Comparison of ENCODE assay signal across 9 mouse cellular contexts in the genomic region with DNA sequence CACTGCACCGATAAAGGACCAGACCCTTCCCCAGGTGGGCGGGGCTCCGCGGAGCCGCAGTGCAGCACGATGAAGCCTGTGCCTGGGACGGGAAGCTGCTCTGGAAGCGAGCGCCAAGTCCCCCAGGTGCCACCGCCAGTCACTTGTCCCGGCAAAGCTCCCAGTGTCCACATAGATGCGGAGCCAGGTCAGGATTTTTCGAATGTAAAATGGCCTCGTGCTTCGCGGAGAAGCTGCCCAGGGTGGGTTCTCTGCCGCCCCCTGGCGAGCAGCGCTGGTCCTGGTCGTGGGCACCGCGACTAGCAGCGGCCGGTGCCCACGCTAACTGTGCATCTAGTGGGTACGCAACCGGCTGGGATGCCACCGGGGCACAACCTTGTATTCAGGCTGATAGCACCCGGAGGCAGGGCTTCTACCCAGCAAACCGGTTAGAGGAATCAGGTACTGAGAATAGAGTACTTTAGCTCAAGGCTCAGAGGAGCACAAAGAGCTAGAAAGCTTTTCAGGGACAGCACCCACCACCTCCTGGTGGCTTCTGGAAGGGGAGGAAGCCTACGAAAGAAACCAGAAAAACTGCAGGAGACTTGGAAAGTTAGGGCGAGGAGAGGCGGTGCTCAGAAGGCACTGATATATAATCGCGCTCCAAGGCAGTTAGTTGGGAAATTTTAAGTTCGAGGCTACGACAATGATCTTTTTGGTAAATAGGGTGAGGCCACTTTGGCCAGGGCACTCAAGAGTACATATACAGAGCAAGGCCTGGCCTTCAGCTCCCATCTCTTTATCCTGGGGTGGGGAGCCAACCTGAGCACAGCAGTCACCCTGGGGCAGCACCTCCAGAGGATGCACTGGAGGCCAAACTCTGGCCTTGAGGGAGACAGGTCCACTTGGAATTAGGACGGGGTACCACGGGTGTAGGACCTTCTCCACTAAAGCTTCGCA. TPM values are rescaled to one million over a fixed set of nuclear protein-coding genes. Genes with fewer than 3 reads are reported as not detected.
A peak's percentile ranks its signal among the peaks of the same experiment; 100 is the strongest.
DNase-seq lines count a peak whose midpoint lies in the region; ATAC-seq and TF ChIP-seq lines count a peak whose summit lies in the region.
"Had no signal": no experiment of that assay in that cellular context is flagged by ENCODE, and none has a peak within 500 bp of the region (broad histone marks: within the 10 kb centered on the region; RNA-seq: fewer than 3 reads in every experiment).

No protein-coding gene starts in this region.

- TF ChIP-seq CTCF in Patski (IDR thresholded peaks at IDR 0.05): no peak

- H3K9ac ChIP-seq in hindbrain, embryonic 11.5 days (ENCODE audit: low read depth, low read length): peak overlapping the region; percentile 79

- 5% methylated on average over 40 of the region's 40 CpGs for WGBS in hindbrain, embryonic 11.5 days

- CTCF ChIA-PET in Patski (lab: Charles Lee): interaction anchor here (0.6 to 2.6 kb wide), 9 partner anchors 10 to 77 kb away, joined by 3 to 15 read pairs (median 6); no protein-coding TSS in a partner anchor

- in situ Hi-C loops in Patski (cut with MboI; ENCODE audit: low pct_unique_long_range_greater_than_20kb): loop anchor here (10.0 kb wide), 1 partner anchor 55 kb away; the partner anchor contains the start of gene Klhdc10

- DNase-seq in Patski (ENCODE audit: low read depth, low spot score): no peak
- peak; percentile 78 for DNase-seq in cerebellum, adult 9-10 months
- peak; percentile 90 for DNase-seq in hindbrain, embryonic 11.5 days (ENCODE audit: low spot score)
- peak; percentile 75 to 81 for DNase-seq in layer of hippocampus, postnatal 14 days (ENCODE audit: low spot score in 2 of 2)
- DNase-seq in lung, postnatal 25 days (ENCODE audit: low spot score): peak; percentile 76
- peak; percentile 40 for DNase-seq in retina, adult 2 months (ENCODE audit: low read depth, low spot score)
- DNase-seq in thymus, postnatal 25 days: peak; percentile 81

- no peaks in the 10 kb centered on the region for H3K27me3 ChIP-seq in Patski
- no peaks in the 10 kb centered on the region for H3K27me3 ChIP-seq in hindbrain, embryonic 11.5 days (ENCODE audit: control insufficient read depth, insufficient read depth, low read length)

- peak overlapping the region; percentile 89 for H3K27ac ChIP-seq in hindbrain, embryonic 11.5 days (ENCODE audit: low read depth, low read length)

- peak overlapping the region; percentile 40 for H3K4me3 ChIP-seq in hindbrain, embryonic 11.5 days (ENCODE audit: low read depth, low read length)

- ATAC-seq in Patski: peak; percentile 41
- peak; percentile 48 for ATAC-seq in frontal cortex, adult (ENCODE audit: low TSS enrichment)
- ATAC-seq in hindbrain, embryonic 11.5 days (ENCODE audit: low FRiP score): peak; percentile 45

- POLR2A ChIA-PET in Patski (lab: Charles Lee): interaction anchor here (0.6 to 1.2 kb wide), 2 partner anchors 50 to 458 kb away, joined by 3 to 4 read pairs; partner anchors contain the start of gene Ssmem1

- peak overlapping the region; percentile 66 for H3K4me2 ChIP-seq in hindbrain, embryonic 11.5 days (replicated peaks; ENCODE audit: low read depth, low read length)

- H3K4me1 ChIP-seq in hindbrain, embryonic 11.5 days (replicated peaks; ENCODE audit: control insufficient read depth, insufficient read depth, low read length): peaks cover 11% of the 10 kb centered on the region

- peaks cover 2% of the 10 kb centered on the region; the same call in 1 of the 2 replicates for H3K36me3 ChIP-seq in hindbrain, embryonic 11.5 days (ENCODE audit: control insufficient read depth, insufficient read depth, low read length)

- H3K9me3 ChIP-seq in hindbrain, embryonic 11.5 days (ENCODE audit: control insufficient read depth, low read length): no peaks in the 10 kb centered on the region

RNA-seq across cellular contexts. Expression of gene Tmem209, which starts 49.5 kb away (rescaled TPM):
- 38.9 TPM for polyA plus RNA-seq in Patski (2021)
- polyA plus RNA-seq in hindbrain, embryonic 11.5 days (2014; fragmentation: Nextera tagmentation; extraction: Ambion mirVana): 47.9 and 51.6 TPM in 2 replicates
- 10 to 100 TPM; 17.3 to 18.0 TPM for total RNA-seq in layer of hippocampus, postnatal 14 days (2021)

RNA-seq across cellular contexts. Expression of gene Ssmem1, which starts 49.6 kb away (rescaled TPM):
- 0.90 TPM for polyA plus RNA-seq in Patski (2021)
- polyA plus RNA-seq in hindbrain, embryonic 11.5 days (2014; fragmentation: Nextera tagmentation; extraction: Ambion mirVana): 0.36 and 0.37 TPM in 2 replicates
- total RNA-seq in layer of hippocampus, postnatal 14 days (2021): under 1 TPM; 0.81 TPM
- polyA plus RNA-seq: frontal cortex, adult 2 months had no signal

RNA-seq across cellular contexts. Expression of gene Klhdc10, which starts 58.4 kb away (rescaled TPM):
- 78.8 TPM for polyA plus RNA-seq in Patski (2021)
- 27.4 and 28.2 TPM in 2 replicates for polyA plus RNA-seq in hindbrain, embryonic 11.5 days (2014; fragmentation: Nextera tagmentation; extraction: Ambion mirVana)
- 100 to 1,000 TPM; 140 to 141 TPM for total RNA-seq in layer of hippocampus, postnatal 14 days (2021)
